Mouse (Mus musculus): Measurements from ENCODE around the gene Zfp985. TPM values are rescaled to one million over a fixed set of nuclear protein-coding genes. Genes with fewer than 3 reads are reported as not detected.

The Zfp985 gene
- polyA plus RNA-seq (2012; rRNA removed) = 0.04 and 0.11 TPM in 2 replicates

DNA sequence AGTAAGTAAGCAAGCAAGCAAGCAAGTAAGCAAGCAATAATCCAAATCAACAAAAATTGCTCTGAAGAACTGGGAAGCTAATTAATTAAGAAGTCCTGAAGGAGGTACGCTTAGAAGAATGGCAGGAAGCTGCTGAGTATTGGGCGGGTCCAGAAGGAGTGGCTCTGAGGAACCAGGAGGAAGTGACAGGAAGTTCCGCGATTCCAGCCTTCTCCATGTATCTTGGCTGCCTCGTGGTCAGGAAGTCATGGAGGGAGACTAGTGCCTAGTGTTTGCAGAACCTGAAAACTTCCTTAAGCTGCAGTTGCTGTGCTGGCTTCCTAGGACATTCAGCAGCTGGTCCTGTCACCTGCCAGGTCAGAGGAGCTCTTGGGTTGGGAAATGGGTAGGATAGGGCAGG lies at the start of gene Zfp985:
TSS of gene Zfp985 (plus strand) at position 207 of the 400 bp plus-strand sequence.

DNA sequence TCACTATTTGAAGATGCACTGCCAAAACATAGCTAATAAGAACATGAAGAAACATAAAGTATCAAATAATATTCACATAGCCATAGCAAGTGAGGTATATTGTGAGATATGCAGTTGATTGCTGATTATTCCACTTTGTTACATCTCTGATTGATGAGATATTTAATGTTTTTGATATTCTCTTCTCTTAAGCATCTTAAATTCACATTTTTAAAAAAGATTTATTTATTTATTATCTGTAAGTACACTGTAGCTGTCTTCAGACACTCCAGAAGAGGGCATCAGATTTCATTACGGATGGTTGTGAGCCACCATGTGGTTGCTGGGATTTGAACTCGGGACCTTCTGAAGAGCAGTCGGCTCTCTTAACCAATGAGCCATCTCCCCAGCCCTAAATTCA lies 13.2 kb upstream of the Zfp985 start, which contains the start of gene Gm16503:
TSS of gene Gm16503 (plus strand) at position 301 of the 400 bp plus-strand sequence.

Other genes with a start within 250 kb of the Zfp985 start
- 0.09 and 0.16 TPM in 2 replicates for gene Zfp988, start 247.6 kb upstream of the Zfp985 start, polyA plus RNA-seq (2012; rRNA removed)
- not detected in 2 replicates for gene Zfp978, start 192.0 kb upstream of the Zfp985 start, polyA plus RNA-seq (2012; rRNA removed)
- 1.6 and 2.4 TPM in 2 replicates for gene Zfp982, start 60.9 kb upstream of the Zfp985 start, polyA plus RNA-seq (2012; rRNA removed)
- 1.1 and 1.4 TPM in 2 replicates for gene Gm16503, start 13.1 kb upstream of the Zfp985 start, polyA plus RNA-seq (2012; rRNA removed)
- 1.1 and 1.3 TPM in 2 replicates for gene Zfp979, start 89.2 kb downstream of the Zfp985 start, polyA plus RNA-seq (2012; rRNA removed)
- not detected in 2 replicates for gene Zfp534, start 149.3 kb downstream of the Zfp985 start, polyA plus RNA-seq (2012; rRNA removed)

All from central nervous system, embryonic 18 days (tissue).